Mouse (Mus musculus) kidney, adult 2 months (tissue): ENCODE measurements around the gene Wscd2. TPM values are rescaled to one million over a fixed set of nuclear protein-coding genes. Genes with fewer than 3 reads are reported as not detected.

Experiments used
- DNase-seq: peaks from one replicate; pipeline ENCODE4 v3.0.0; 2021
- H3K27ac ChIP-seq: fragments of 200-500 bp; 2 replicates; pipeline ENCODE4 v1.5.1; 2012; ENCODE audit warnings: low read depth, low read length, control low read depth, inconsistent platforms; ENCODE audit not compliant: insufficient read depth
- H3K27me3 ChIP-seq: fragments of 200-500 bp; replicated peaks from 2 replicates; pipeline ENCODE4 v1.6.1; 2012; ENCODE audit warnings: mild to moderate bottlenecking, moderate library complexity, low read length, inconsistent platforms; ENCODE audit not compliant: control insufficient read depth, insufficient read depth
- H3K36me3 ChIP-seq: fragments of 200-500 bp; 2 replicates; pipeline ENCODE4 v1.6.1; 2012; ENCODE audit warnings: mild to moderate bottlenecking, moderate library complexity, low read length, inconsistent platforms; ENCODE audit not compliant: control insufficient read depth, insufficient read depth
- H3K4me1 ChIP-seq: fragments of 200-500 bp; 2 replicates; pipeline ENCODE4 v1.6.1; 2011; ENCODE audit warnings: low read length; ENCODE audit not compliant: control insufficient read depth, insufficient read depth
- H3K4me3 ChIP-seq: fragments of 200-500 bp; 2 replicates; pipeline ENCODE4 v1.5.1; 2011; ENCODE audit warnings: mild to moderate bottlenecking, low read depth, low read length, control low read depth; ENCODE audit not compliant: insufficient read depth
- CTCF ChIP-seq: fragments of 200-500 bp; conservative IDR thresholded peaks from 2 replicates; pipeline ENCODE4 v1.5.1; 2011; ENCODE audit warnings: low read depth, mild to moderate bottlenecking, control low read depth, low read length, moderate library complexity, mixed read lengths; ENCODE audit not compliant: insufficient read depth, insufficient read length
- POLR2A ChIP-seq: fragments of 200-500 bp; IDR thresholded peaks from one replicate; pipeline ENCODE4 v1.6.1; 2011; ENCODE audit warnings: low read depth, low read length, control low read depth
- WGBS: fragments of 180-500 bp; shearing (Covaris S2); methylation state at CpG from one replicate; pipeline ENCODE4 v1.1.7; 2018; 5-methylcytosine and 5-hydroxymethylcytosine counted together
- polyA plus RNA-seq: library from polyadenylated mRNA; depleted of rRNA; stranded (reverse); fragments of >200 nt; gene quantifications from 2 replicates; pipeline ENCODE4 v1.2.3, GENCODE M21; 2012

The Wscd2 gene
- polyA plus RNA-seq, 1 experiment: 9.0 TPM

DNA sequence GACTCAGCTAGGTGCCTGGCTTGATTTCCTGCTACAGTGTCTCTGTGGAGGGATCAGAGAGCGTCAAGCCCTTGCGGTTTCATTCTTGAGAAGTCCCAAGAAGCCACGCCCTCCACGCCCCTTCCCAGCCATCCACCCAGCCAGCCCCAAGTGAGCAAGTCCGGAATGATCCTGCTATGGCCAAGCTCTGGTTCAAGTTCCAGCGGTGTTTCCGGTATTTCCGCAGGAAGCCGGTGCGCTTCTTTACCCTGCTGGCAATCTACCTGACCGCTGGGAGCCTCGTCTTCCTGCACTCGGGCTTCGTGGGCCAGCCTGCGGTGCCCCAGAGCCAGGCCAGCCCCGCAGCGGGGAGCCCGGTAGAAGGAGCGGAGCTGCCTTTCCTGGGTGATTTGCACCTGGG is 60.6 kb downstream of the Wscd2 start:
- Histone ChIP-seq H3K27me3 (no peaks in the 10 kb centered on the region), H3K36me3 (no peaks in the 10 kb centered on the region), H3K4me1 (no peaks in the 10 kb centered on the region), H3K4me3 (no peak overlapping the region), H3K27ac (no peak overlapping the region)
- TF ChIP-seq CTCF (no peak), POLR2A (no peak)
- WGBS: 24% methylated on average over 19 of the region's 19 CpGs
- peak; percentile 25 for DNase-seq

DNA sequence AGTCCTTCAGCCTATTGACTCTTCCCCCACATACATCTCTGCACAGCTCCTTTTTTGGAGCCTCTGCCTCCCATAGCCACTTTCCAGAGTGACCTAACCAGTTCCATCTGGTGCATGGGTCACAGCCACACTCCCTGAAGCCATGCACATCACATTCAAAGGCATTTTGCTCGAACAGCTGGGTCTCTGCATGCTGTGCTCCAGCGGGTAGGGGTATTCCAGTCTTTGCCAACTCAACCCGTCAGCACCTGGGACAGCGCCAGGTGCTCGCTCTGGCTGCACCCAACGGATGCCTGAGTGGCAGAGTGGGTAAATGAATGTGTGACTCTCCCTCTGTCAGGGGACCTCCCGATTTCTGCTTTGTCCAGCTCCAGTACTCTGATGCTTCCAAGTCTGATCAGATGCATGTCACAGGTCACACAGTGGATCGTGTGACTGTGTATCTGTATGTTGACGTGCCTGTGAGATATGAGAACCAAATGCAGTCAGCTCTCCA is 63.3 kb downstream of the Wscd2 start:
- H3K4me3 ChIP-seq: no peak overlapping the region
- TF ChIP-seq CTCF: no peak
- no peak for TF ChIP-seq POLR2A
- no peaks in the 10 kb centered on the region for H3K4me1 ChIP-seq
- H3K27ac ChIP-seq: no peak overlapping the region
- H3K36me3 ChIP-seq: no peaks in the 10 kb centered on the region
- no peak for DNase-seq
- 10% methylated on average over 9 of the region's 9 CpGs for WGBS
- H3K27me3 ChIP-seq: no peaks in the 10 kb centered on the region

DNA sequence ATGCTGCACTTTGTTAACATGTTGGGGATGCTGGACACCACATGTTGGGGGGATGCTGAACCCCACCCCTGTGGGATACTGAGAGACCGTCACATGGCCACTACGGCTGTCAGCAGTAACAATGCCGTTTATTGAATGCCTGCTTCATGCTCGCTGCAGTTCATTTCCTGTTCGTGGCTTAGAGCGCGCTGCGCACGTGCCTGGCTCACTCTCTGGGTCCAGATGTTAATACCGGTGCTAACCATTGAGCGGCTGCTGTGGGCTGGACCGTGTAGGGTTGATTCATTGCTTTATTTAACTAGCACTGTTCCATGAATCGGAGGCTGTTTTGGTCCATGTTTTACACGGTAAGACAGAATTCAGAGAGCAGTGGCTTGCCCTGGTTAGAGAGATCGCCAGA is 64.0 kb downstream of the Wscd2 start:
- Histone ChIP-seq H3K27ac (no peak overlapping the region), H3K4me1 (no peaks in the 10 kb centered on the region), H3K27me3 (no peaks in the 10 kb centered on the region), H3K36me3 (no peaks in the 10 kb centered on the region), H3K4me3 (no peak overlapping the region)
- TF ChIP-seq POLR2A (no peak), CTCF (no peak)
- WGBS: 50% methylated on average over 15 of the region's 15 CpGs
- DNase-seq: no peak

DNA sequence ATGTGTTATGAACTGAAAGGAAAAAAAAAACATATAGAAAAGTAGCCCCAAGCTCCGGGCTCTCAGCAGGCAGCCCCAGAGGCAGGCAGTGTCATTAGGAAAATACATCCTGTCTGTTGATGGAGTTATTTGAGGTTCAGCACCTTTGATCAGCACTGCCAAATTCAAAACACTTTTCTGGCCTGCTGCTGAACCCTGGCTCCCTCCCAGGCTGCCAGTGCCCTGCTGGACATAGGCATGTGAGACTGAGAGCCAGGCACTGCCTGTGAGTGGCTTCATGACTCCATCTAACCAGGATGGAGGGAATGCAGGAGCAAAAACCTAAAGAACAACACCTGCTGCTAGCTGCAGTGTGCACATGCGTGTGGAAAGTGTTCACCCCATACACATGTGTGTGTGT is 64.4 kb downstream of the Wscd2 start:
- Histone ChIP-seq H3K36me3 (no peaks in the 10 kb centered on the region), H3K27me3 (no peaks in the 10 kb centered on the region), H3K4me1 (no peaks in the 10 kb centered on the region), H3K4me3 (no peak overlapping the region), H3K27ac (no peak overlapping the region)
- 80% methylated on average over 2 of the region's 2 CpGs for WGBS
- TF ChIP-seq CTCF (no peak), POLR2A (no peak)
- no peak for DNase-seq

DNA sequence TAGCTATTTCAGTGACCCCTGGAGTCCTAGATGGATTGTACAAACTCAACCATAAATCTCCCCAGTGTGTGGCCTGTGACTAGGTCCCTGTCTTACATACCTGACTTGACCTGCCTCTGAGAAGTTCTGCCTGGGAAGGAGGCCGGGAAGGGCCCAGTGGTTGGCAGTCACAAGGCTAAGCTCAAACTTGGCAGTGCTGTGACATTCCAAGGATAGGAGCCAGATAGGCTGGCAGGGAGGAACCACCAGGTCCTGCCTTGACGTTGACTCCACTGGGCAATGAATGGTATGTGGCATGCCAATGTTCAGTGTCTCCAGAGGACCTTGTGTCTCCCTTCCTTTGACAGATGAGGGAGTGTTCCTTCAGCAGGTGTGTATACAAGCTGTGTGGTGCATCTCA is 65.6 kb downstream of the Wscd2 start:
- TF ChIP-seq POLR2A (no peak), CTCF (no peak)
- Histone ChIP-seq H3K4me3 (no peak overlapping the region), H3K4me1 (no peaks in the 10 kb centered on the region), H3K27me3 (no peaks in the 10 kb centered on the region), H3K27ac (no peak overlapping the region), H3K36me3 (no peaks in the 10 kb centered on the region)
- 49% methylated on average over 2 of the region's 2 CpGs for WGBS
- DNase-seq: peak; percentile 11

DNA sequence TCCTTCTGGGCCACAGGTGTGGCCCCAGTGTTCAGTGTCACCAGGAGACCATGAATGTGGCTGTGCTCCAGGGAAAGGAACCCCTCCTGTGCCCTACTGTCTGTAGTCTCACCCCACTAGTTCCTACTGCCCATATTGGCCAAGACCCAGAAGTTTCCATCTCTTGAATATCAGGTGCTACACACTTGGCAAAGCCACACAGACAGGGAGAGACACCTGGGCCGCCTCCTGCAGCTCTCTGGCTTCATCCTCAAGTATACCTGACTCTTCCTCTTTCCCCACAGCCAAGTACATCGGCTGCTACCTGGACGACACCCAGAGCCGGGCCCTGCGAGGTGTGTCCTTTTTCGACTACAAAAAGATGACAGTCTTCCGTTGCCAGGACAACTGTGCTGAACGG is 67.9 kb downstream of the Wscd2 start:
- no peak for TF ChIP-seq CTCF
- no peak for TF ChIP-seq POLR2A
- H3K27me3 ChIP-seq: no peaks in the 10 kb centered on the region
- no peak for DNase-seq
- H3K27ac ChIP-seq: no peak overlapping the region
- no peaks in the 10 kb centered on the region for H3K36me3 ChIP-seq
- 90% methylated on average over 8 of the region's 8 CpGs for whole genome bisulfite sequencing
- H3K4me3 ChIP-seq: no peak overlapping the region
- no peaks in the 10 kb centered on the region for H3K4me1 ChIP-seq

DNA sequence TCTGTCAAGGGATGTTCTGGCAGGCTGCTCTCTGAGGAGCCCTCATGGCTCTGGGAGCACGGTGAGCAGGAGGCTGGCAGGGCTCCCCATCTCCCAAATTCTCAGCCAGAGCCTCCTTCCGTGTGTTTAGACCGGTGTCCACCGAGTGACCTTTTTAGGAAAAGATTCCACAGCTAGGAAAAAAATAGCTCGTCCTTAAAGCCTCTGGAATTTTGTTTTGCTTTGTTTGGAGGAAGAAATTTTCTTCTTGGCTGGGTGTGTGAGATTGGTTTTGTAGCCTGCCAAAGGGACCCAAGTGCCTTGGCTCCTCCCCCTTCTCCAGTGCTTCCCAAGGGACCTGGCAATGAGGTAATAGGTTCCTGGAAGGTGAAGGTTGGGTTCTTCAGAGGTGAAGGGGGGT is 69.5 kb downstream of the Wscd2 start:
- no peak overlapping the region for H3K27ac ChIP-seq
- H3K36me3 ChIP-seq: no peaks in the 10 kb centered on the region
- no peaks in the 10 kb centered on the region for H3K4me1 ChIP-seq
- peak; percentile 44 for DNase-seq
- WGBS: 52% methylated on average over 5 of the region's 5 CpGs
- TF ChIP-seq CTCF (no peak), POLR2A (no peak)
- H3K4me3 ChIP-seq: no peak overlapping the region
- no peaks in the 10 kb centered on the region for H3K27me3 ChIP-seq

DNA sequence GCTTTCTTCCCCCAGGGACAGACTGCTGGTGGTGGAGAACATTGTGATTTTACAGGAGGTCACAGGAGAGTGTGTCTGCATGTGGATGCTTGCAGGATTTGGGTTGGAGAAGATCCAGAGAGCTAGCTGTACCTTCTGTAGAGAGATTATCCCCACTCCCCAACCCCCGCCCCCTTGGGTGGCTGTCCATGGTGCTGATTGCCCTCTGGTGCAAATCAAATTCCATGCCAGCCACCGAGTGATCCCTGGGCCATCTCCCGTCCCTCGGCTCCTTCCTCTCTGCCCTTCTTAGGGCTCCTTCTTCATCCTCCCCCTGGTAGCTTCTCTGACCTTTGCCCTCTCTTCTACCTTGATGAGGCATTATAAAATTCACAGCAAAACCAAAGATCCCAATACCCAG is 74.3 kb downstream of the Wscd2 start:
- no peak overlapping the region for H3K27ac ChIP-seq
- WGBS: 11% methylated on average over 4 of the region's 4 CpGs
- TF ChIP-seq CTCF: no peak
- H3K36me3 ChIP-seq: no peaks in the 10 kb centered on the region
- no peaks in the 10 kb centered on the region for H3K4me1 ChIP-seq
- no peak overlapping the region for H3K4me3 ChIP-seq
- no peaks in the 10 kb centered on the region for H3K27me3 ChIP-seq
- no peak for DNase-seq
